Mouse (Mus musculus) MEL (cell line): ENCODE measurements at regions not wholly inside any gene's neighbourhood (a gene's known extent, or its start where the extent isn't known, plus 50 kb on each side); places are given as distances from the start of the nearest gene placed in this dataset.

ENCODE experiments used
- DNase-seq: peaks from one replicate; pipeline ENCODE4 v3.0.0; 2011; ENCODE audit warnings: low read depth, low spot score
- H3K27ac ChIP-seq: 2 replicates; pipeline ENCODE4 v1.5.1; 2012; ENCODE audit warnings: low read depth, mild to moderate bottlenecking, control low read depth, low read length, moderate library complexity; ENCODE audit not compliant: control insufficient read depth
- H3K27me3 ChIP-seq, 2 experiments: fragments of 150-350 bp in 1 of 2; sonication (generic) in 1 of 2; 2 replicates each; pipeline ENCODE4 v1.6.1; 2012; ENCODE audit warnings: low read length in 2 of 2, mild to moderate bottlenecking in 2 of 2, improper control_type of control experiment in 1 of 2, moderate library complexity in 1 of 2; ENCODE audit not compliant: insufficient read depth in 2 of 2, control insufficient read depth in 1 of 2
- H3K36me3 ChIP-seq, 2 experiments: 2 replicates each; pipeline ENCODE4 v1.6.1; 2012 to 2014; ENCODE audit warnings: low read length in 2 of 2, improper control_type of control experiment in 1 of 2, inconsistent platforms in 1 of 2, mild to moderate bottlenecking in 1 of 2; ENCODE audit not compliant: insufficient read depth in 2 of 2, control insufficient read depth in 1 of 2
- H3K4me1 ChIP-seq, 2 experiments: fragments of 150-350 bp in 1 of 2; sonication (generic) in 1 of 2; 2 replicates each; pipeline ENCODE4 v1.6.1; 2012; ENCODE audit warnings: low read length in 2 of 2, improper control_type of control experiment in 1 of 2, mild to moderate bottlenecking in 1 of 2; ENCODE audit not compliant: insufficient read depth in 2 of 2, control insufficient read depth in 1 of 2
- H3K4me3 ChIP-seq, 2 experiments: fragments of 150-350 bp in 1 of 2; sonication (generic) in 1 of 2; 2 replicates each; pipeline ENCODE4 v1.5.1; 2012; ENCODE audit warnings: low read depth in 2 of 2, low read length in 2 of 2, mild to moderate bottlenecking in 2 of 2, moderate library complexity in 2 of 2, control low read depth in 1 of 2, improper control_type of control experiment in 1 of 2; ENCODE audit not compliant: control insufficient read depth in 1 of 2, insufficient read depth in 1 of 2
- H3K79me2 ChIP-seq: 2 replicates; pipeline ENCODE4 v1.6.1; 2012; ENCODE audit warnings: mild to moderate bottlenecking, low read length, moderate library complexity; ENCODE audit not compliant: control insufficient read depth, poor library complexity, insufficient read depth
- H3K9ac ChIP-seq: 2 replicates; pipeline ENCODE4 v1.6.1; 2012; ENCODE audit warnings: low read depth, mild to moderate bottlenecking, control low read depth, low read length, moderate library complexity; ENCODE audit not compliant: control insufficient read depth, poor library complexity, severe bottlenecking
- H3K9me3 ChIP-seq: fragments of 150-350 bp; sonication (generic); replicated peaks from 2 replicates; pipeline ENCODE4 v1.6.1; 2012; ENCODE audit warnings: mild to moderate bottlenecking, low read length, improper control_type of control experiment, moderate library complexity; ENCODE audit not compliant: insufficient read depth
- CHD1 ChIP-seq: IDR thresholded peaks from 2 replicates; pipeline ENCODE4 v1.6.1; 2012; ENCODE audit warnings: low read depth, mild to moderate bottlenecking, inconsistent platforms, low read length, improper control_type of control experiment
- E2F4 ChIP-seq: IDR thresholded peaks from 2 replicates; pipeline ENCODE4 v1.6.1; 2011; ENCODE audit warnings: low read depth, low read length, improper control_type of control experiment, borderline replicate concordance
- ELF1 ChIP-seq: IDR thresholded peaks from 2 replicates; pipeline ENCODE4 v1.6.1; 2014; ENCODE audit warnings: low read depth, mild to moderate bottlenecking, inconsistent platforms, low read length, improper control_type of control experiment, moderate library complexity
- EP300 ChIP-seq, 2 experiments: IDR thresholded peaks; 2 replicates each; pipeline ENCODE4 v1.6.1; 2011; ENCODE audit warnings: improper control_type of control experiment in 2 of 2, low read length in 2 of 2, low read depth in 1 of 2, mild to moderate bottlenecking in 1 of 2
- HCFC1 ChIP-seq: IDR thresholded peaks from 2 replicates; pipeline ENCODE4 v1.6.1; 2012; ENCODE audit warnings: low read depth, mild to moderate bottlenecking, inconsistent platforms, low read length, improper control_type of control experiment, moderate library complexity
- JUND ChIP-seq: IDR thresholded peaks from 2 replicates; pipeline ENCODE4 v1.6.1; 2011; ENCODE audit warnings: low read depth, mild to moderate bottlenecking, improper control_type of control experiment, low read length
- KAT2A ChIP-seq: conservative IDR thresholded peaks from 2 replicates; pipeline ENCODE4 v1.6.1; 2012; ENCODE audit warnings: low read depth, low read length, improper control_type of control experiment, inconsistent platforms
- MAX ChIP-seq: IDR thresholded peaks from 2 replicates; pipeline ENCODE4 v1.6.1; 2011; ENCODE audit warnings: low read length, improper control_type of control experiment
- MEF2A ChIP-seq: IDR thresholded peaks from 2 replicates; pipeline ENCODE4 v1.6.1; 2014; ENCODE audit warnings: low read depth, mild to moderate bottlenecking, inconsistent platforms, low read length, improper control_type of control experiment; ENCODE audit not compliant: poor library complexity, insufficient replicate concordance, severe bottlenecking; ENCODE audit errors: extremely low read depth
- NELFE ChIP-seq: IDR thresholded peaks from 2 replicates; pipeline ENCODE4 v1.6.1; 2011; ENCODE audit warnings: low read depth, low read length, improper control_type of control experiment
- POLR2A ChIP-seq, 2 experiments: IDR thresholded peaks; 2 replicates each; pipeline ENCODE4 v1.6.1; 2011 to 2012; ENCODE audit warnings: low read length in 2 of 2, mild to moderate bottlenecking in 2 of 2, control low read depth in 1 of 2, improper control_type of control experiment in 1 of 2, low read depth in 1 of 2, moderate library complexity in 1 of 2; ENCODE audit not compliant: control insufficient read depth in 1 of 2, insufficient read depth in 1 of 2, poor library complexity in 1 of 2
- POLR2AphosphoS5 ChIP-seq: IDR thresholded peaks from 2 replicates; pipeline ENCODE4 v1.6.1; 2012; ENCODE audit warnings: low read depth, borderline replicate concordance, mild to moderate bottlenecking, inconsistent platforms, low read length, moderate library complexity, mixed read lengths
- RAD21 ChIP-seq: IDR thresholded peaks from 2 replicates; pipeline ENCODE4 v1.6.1; 2011; ENCODE audit warnings: mild to moderate bottlenecking, low read depth, low read length, improper control_type of control experiment
- SIN3A ChIP-seq: IDR thresholded peaks from 2 replicates; pipeline ENCODE4 v1.6.1; 2012; ENCODE audit warnings: low read length, improper control_type of control experiment, inconsistent platforms
- SMC3 ChIP-seq: IDR thresholded peaks from 2 replicates; pipeline ENCODE4 v1.6.1; 2011; ENCODE audit warnings: low read depth, low read length, improper control_type of control experiment
- TAL1 ChIP-seq: IDR thresholded peaks from 2 replicates; pipeline ENCODE4 v1.6.1; 2012; ENCODE audit warnings: mild to moderate bottlenecking, inconsistent platforms, low read length, moderate library complexity, mixed read lengths
- TBP ChIP-seq: IDR thresholded peaks from 2 replicates; pipeline ENCODE4 v1.8.0; 2011; ENCODE audit warnings: low read depth, low read length, improper control_type of control experiment
- TCF12 ChIP-seq: IDR thresholded peaks from 2 replicates; pipeline ENCODE4 v1.6.1; 2014; ENCODE audit warnings: low read depth, mild to moderate bottlenecking, inconsistent platforms, low read length, improper control_type of control experiment, moderate library complexity
- USF1 ChIP-seq: IDR thresholded peaks from 2 replicates; pipeline ENCODE4 v1.6.1; 2014; ENCODE audit warnings: low read depth, mild to moderate bottlenecking, inconsistent platforms, low read length, improper control_type of control experiment, moderate library complexity
- ZKSCAN1 ChIP-seq: IDR thresholded peaks from 2 replicates; pipeline ENCODE4 v1.6.1; 2012; ENCODE audit warnings: low read depth, mild to moderate bottlenecking, inconsistent platforms, low read length, improper control_type of control experiment, moderate library complexity

DNA sequence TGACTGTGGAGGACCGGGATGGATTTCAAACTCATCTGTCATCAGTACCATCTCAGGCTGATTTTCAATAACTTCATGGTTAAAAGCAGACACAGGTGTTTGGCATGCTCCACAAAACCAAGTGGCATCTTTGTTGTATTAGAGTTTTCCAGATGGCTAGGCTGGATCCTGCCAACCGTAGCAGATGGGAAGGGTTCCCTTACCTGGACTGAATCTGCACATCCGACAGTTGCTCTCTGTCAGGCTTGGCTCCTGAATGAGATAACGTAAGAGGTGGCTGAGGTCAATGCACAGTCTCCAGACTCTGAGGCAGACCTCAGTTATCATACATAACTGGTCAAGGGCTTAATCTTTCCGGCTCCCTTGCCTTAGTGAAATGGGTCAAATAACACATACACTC lies 99.0 kb upstream of the Ankrd1 start:
- no peak for TF ChIP-seq CHD1
- TF ChIP-seq TBP: no peak
- no peak for TF ChIP-seq SMC3
- no peak for TF ChIP-seq E2F4
- TF ChIP-seq NELFE: no peak
- no peak for TF ChIP-seq KAT2A
- no peaks in the 10 kb centered on the region; a peak in 1 of 4 replicates for H3K27me3 ChIP-seq
- H3K27ac ChIP-seq: no peak overlapping the region
- H3K9me3 ChIP-seq: no peaks in the 10 kb centered on the region
- no peaks in the 10 kb centered on the region for H3K36me3 ChIP-seq
- H3K9ac ChIP-seq: no peak overlapping the region
- DNase-seq: no peak
- no peak overlapping the region for H3K4me3 ChIP-seq
- H3K79me2 ChIP-seq: no peaks in the 10 kb centered on the region
- H3K4me1 ChIP-seq: no peaks in the 10 kb centered on the region

DNA sequence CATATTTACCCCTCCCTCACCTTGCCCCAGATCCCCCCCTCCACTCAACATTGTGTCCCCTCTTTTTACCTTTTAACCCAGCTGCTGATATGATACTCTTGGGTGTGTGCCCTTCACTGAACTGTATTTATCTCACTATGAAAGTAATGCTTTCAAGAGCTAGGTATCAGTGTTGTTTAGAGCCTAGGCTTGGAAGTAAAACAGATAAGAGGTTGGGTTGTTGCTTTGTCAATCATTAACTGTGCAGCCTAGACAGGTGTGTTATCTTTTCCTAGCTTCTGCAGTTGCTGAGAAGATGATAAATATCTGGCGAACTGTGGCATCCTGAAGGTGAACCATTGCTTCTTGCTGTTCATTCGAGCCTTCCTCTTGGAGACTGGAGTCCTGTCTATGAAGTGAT lies 101.2 kb upstream of the Ankrd1 start:
- Histone ChIP-seq H3K36me3 (no peaks in the 10 kb centered on the region), H3K9me3 (no peaks in the 10 kb centered on the region), H3K79me2 (no peaks in the 10 kb centered on the region), H3K27me3 (no peaks in the 10 kb centered on the region; a peak in 1 of 4 replicates), H3K4me3 (no peak overlapping the region), H3K27ac (no peak overlapping the region), H3K4me1 (no peaks in the 10 kb centered on the region), H3K9ac (no peak overlapping the region)
- TF ChIP-seq EP300 (IDR thresholded peaks at IDR 0.05; ENCODE audit: low read depth in 1 of 2, low read length in 2 of 2): no peak
- no peak for TF ChIP-seq POLR2A (IDR thresholded peaks at IDR 0.05; ENCODE audit: control insufficient read depth in 1 of 2, insufficient read depth in 1 of 2, low read depth in 1 of 2, low read length in 2 of 2, poor library complexity in 1 of 2)
- no peak for TF ChIP-seq HCFC1
- TF ChIP-seq RAD21: no peak
- no peak for TF ChIP-seq NELFE
- TF ChIP-seq SIN3A: no peak
- TF ChIP-seq TCF12: no peak
- TF ChIP-seq ELF1: no peak
- TF ChIP-seq USF1: no peak
- no peak for TF ChIP-seq MAX
- no peak for TF ChIP-seq POLR2AphosphoS5
- no peak for TF ChIP-seq JUND
- TF ChIP-seq TAL1: no peak
- no peak for TF ChIP-seq MEF2A
- TF ChIP-seq ZKSCAN1: no peak
- TF ChIP-seq TBP: no peak
- DNase-seq: no peak
